Mouse (Mus musculus) kidney, adult 2 months (tissue): ENCODE measurements at regions not wholly inside any gene's neighbourhood (a gene's known extent, or its start where the extent isn't known, plus 50 kb on each side); places are given as distances from the start of the nearest gene placed in this dataset.

ENCODE experiments used
- DNase-seq: peaks from one replicate; pipeline ENCODE4 v3.0.0; 2021
- H3K27ac ChIP-seq: fragments of 200-500 bp; 2 replicates; pipeline ENCODE4 v1.5.1; 2012; ENCODE audit warnings: low read depth, low read length, control low read depth, inconsistent platforms; ENCODE audit not compliant: insufficient read depth
- H3K27me3 ChIP-seq: fragments of 200-500 bp; replicated peaks from 2 replicates; pipeline ENCODE4 v1.6.1; 2012; ENCODE audit warnings: mild to moderate bottlenecking, moderate library complexity, low read length, inconsistent platforms; ENCODE audit not compliant: control insufficient read depth, insufficient read depth
- H3K36me3 ChIP-seq: fragments of 200-500 bp; 2 replicates; pipeline ENCODE4 v1.6.1; 2012; ENCODE audit warnings: mild to moderate bottlenecking, moderate library complexity, low read length, inconsistent platforms; ENCODE audit not compliant: control insufficient read depth, insufficient read depth
- H3K4me1 ChIP-seq: fragments of 200-500 bp; 2 replicates; pipeline ENCODE4 v1.6.1; 2011; ENCODE audit warnings: low read length; ENCODE audit not compliant: control insufficient read depth, insufficient read depth
- H3K4me3 ChIP-seq: fragments of 200-500 bp; 2 replicates; pipeline ENCODE4 v1.5.1; 2011; ENCODE audit warnings: mild to moderate bottlenecking, low read depth, low read length, control low read depth; ENCODE audit not compliant: insufficient read depth
- CTCF ChIP-seq: fragments of 200-500 bp; conservative IDR thresholded peaks from 2 replicates; pipeline ENCODE4 v1.5.1; 2011; ENCODE audit warnings: low read depth, mild to moderate bottlenecking, control low read depth, low read length, moderate library complexity, mixed read lengths; ENCODE audit not compliant: insufficient read depth, insufficient read length
- POLR2A ChIP-seq: fragments of 200-500 bp; IDR thresholded peaks from one replicate; pipeline ENCODE4 v1.6.1; 2011; ENCODE audit warnings: low read depth, low read length, control low read depth
- WGBS: fragments of 180-500 bp; shearing (Covaris S2); methylation state at CpG from one replicate; pipeline ENCODE4 v1.1.7; 2018; 5-methylcytosine and 5-hydroxymethylcytosine counted together

GRCm38 (mm10) chr13:6199107-6199506, 337.8 kb downstream of the Klf6 start:
- Histone ChIP-seq H3K4me1 (peaks cover 5% of the 10 kb centered on the region), H3K36me3 (no peaks in the 10 kb centered on the region), H3K27me3 (no peaks in the 10 kb centered on the region), H3K4me3 (no peak overlapping the region), H3K27ac (no peak overlapping the region)
- TF ChIP-seq POLR2A (no peak), CTCF (no peak)
- WGBS, result 94% methylated on average over 6 of the region's 6 CpGs
- no peak for DNase-seq

- Histone ChIP-seq H3K4me3 (no peak overlapping the region), H3K27ac (no peak overlapping the region), H3K27me3 (no peaks in the 10 kb centered on the region), H3K36me3 (no peaks in the 10 kb centered on the region), H3K4me1 (no peaks in the 10 kb centered on the region; the same call in 1 of the 2 replicates)
- 64% methylated on average over 1 of the region's 1 CpGs for WGBS
- DNase-seq, result no peak
- no peak for TF ChIP-seq POLR2A
- no peak for TF ChIP-seq CTCF
These were observed 340.2 kb downstream of the Klf6 start for GRCm38 (mm10) chr13:6201516-6201915.

GRCm38 (mm10) chr13:6204801-6205200, 343.1 kb upstream of the Pitrm1 start:
- Histone ChIP-seq H3K4me1 (no peaks in the 10 kb centered on the region; the same call in 1 of the 2 replicates), H3K4me3 (no peak overlapping the region), H3K36me3 (no peaks in the 10 kb centered on the region), H3K27me3 (no peaks in the 10 kb centered on the region), H3K27ac (no peak overlapping the region)
- no peak for DNase-seq
- TF ChIP-seq POLR2A (no peak), CTCF (no peak)
- WGBS, result 75% methylated on average over 4 of the region's 4 CpGs

- H3K4me1 ChIP-seq, result no peaks in the 10 kb centered on the region
- WGBS, result 51% methylated on average over 2 of the region's 2 CpGs
- H3K4me3 ChIP-seq, result no peak overlapping the region
- H3K36me3 ChIP-seq, result no peaks in the 10 kb centered on the region
- no peak for DNase-seq
- TF ChIP-seq POLR2A (no peak), CTCF (no peak)
- H3K27me3 ChIP-seq, result no peaks in the 10 kb centered on the region
- H3K27ac ChIP-seq, result no peak overlapping the region
These were observed 335.4 kb upstream of the Pitrm1 start for GRCm38 (mm10) chr13:6212550-6212949.

- no peaks in the 10 kb centered on the region for H3K36me3 ChIP-seq
- no peak overlapping the region for H3K4me3 ChIP-seq
- no peak overlapping the region for H3K27ac ChIP-seq
- TF ChIP-seq POLR2A, result no peak
- no peak for TF ChIP-seq CTCF
- no peak for DNase-seq
- H3K4me1 ChIP-seq, result no peaks in the 10 kb centered on the region
- H3K27me3 ChIP-seq, result no peaks in the 10 kb centered on the region
- 92% methylated on average over 2 of the region's 2 CpGs for WGBS
These were observed 333.8 kb upstream of the Pitrm1 start for GRCm38 (mm10) chr13:6214189-6214588.

- TF ChIP-seq CTCF (no peak), POLR2A (no peak)
- 47% methylated on average over 7 of the region's 7 CpGs for WGBS
- H3K36me3 ChIP-seq, result no peaks in the 10 kb centered on the region
- H3K27ac ChIP-seq, result peak overlapping the region; percentile 67
- no peaks in the 10 kb centered on the region for H3K4me1 ChIP-seq
- DNase-seq, result peak; percentile 17
- H3K27me3 ChIP-seq, result no peaks in the 10 kb centered on the region
- H3K4me3 ChIP-seq, result no peak overlapping the region
These were observed 321.8 kb upstream of the Pitrm1 start for GRCm38 (mm10) chr13:6226087-6226643.

- Histone ChIP-seq H3K4me3 (no peak overlapping the region), H3K4me1 (no peaks in the 10 kb centered on the region), H3K27me3 (no peaks in the 10 kb centered on the region), H3K36me3 (no peaks in the 10 kb centered on the region), H3K27ac (no peak overlapping the region)
- DNase-seq, result no peak
- 85% methylated on average over 1 of the region's 1 CpGs for WGBS
- TF ChIP-seq CTCF (no peak), POLR2A (no peak)
These were observed 319.7 kb upstream of the Pitrm1 start for GRCm38 (mm10) chr13:6228278-6228677.
